22 mouse cellular contexts compared by ENCODE assay signal in genomic region chr7:137289290-137289957, GRCm38 (mm10). TPM values are rescaled to one million over a fixed set of nuclear protein-coding genes. Genes with fewer than 3 reads are reported as not detected.
DNase-seq lines count a peak whose midpoint lies in the region; ATAC-seq and TF ChIP-seq lines count a peak whose summit lies in the region.
"Had no signal": no experiment of that assay in that cellular context is flagged by ENCODE, and none has a peak within 500 bp of the region (broad histone marks: within the 10 kb centered on the region; RNA-seq: fewer than 3 reads in every experiment).

No protein-coding gene starts in this region.

- dilution Hi-C loops in CH12.LX (cut with MboI; ENCODE audit: extremely low pct_ligation_motif_present, extremely low pct_unique_long_range_greater_than_20kb, low sequenced_read_pairs) = no loop called here

- TF ChIP-seq CTCF in CH12.LX (conservative IDR thresholded peaks at IDR 0.05 in 1 of 2, IDR thresholded peaks at IDR 0.05 in 1 of 2; ENCODE audit: low read depth in 2 of 2, low read length in 2 of 2) = no peak
- no peak for TF ChIP-seq CTCF in left cerebral cortex, adult 2 months (IDR thresholded peaks at IDR 0.05)

- DNase-seq in hindbrain, embryonic 10.5 days (ENCODE audit: low spot score) = no peak
- peak; percentile 84 for DNase-seq in CH12.LX (ENCODE audit: extremely low read depth)
- peak; percentile 70 to 76 for DNase-seq in thymus, postnatal 10 days (ENCODE audit: low spot score in 2 of 2)
- DNase-seq in left cerebral cortex, adult 2 months (ENCODE audit: extremely low spot score in 1 of 2, low spot score in 2 of 2) = no peak
- no peak for DNase-seq in left cerebral cortex, postnatal 36 days (ENCODE audit: low spot score in 2 of 2)
- DNase-seq in cerebellum, adult 11 months = no peak
- DNase-seq: adrenal gland, postnatal 14 days; B cell, adult 2 months; cerebellum, adult 18-20 months; heart, postnatal 14 days had no signal

- TF ChIP-seq POLR2A in CH12.LX (IDR thresholded peaks at IDR 0.05; ENCODE audit: low read depth, low read length) (no peak), myocyte (IDR thresholded peaks at IDR 0.05; ENCODE audit: insufficient read length, low read depth) (no peak)

- 0 out of 2 replicates have a peak overlapping the region, but pooled peaks have one; percentile 35 for H3K27ac ChIP-seq in hindbrain, embryonic 13.5 days
- no peak overlapping the region for H3K27ac ChIP-seq in hindbrain, embryonic 10.5 days
- peak overlapping the region; percentile 3; the same call in 1 of the 2 replicates for H3K27ac ChIP-seq in CH12.LX (ENCODE audit: insufficient read depth, low read depth)
- no peak overlapping the region for H3K27ac ChIP-seq in left cerebral cortex, adult 2 months
- H3K27ac ChIP-seq: limb, embryonic 10.5 days; liver, embryonic 12.5 days; lung, embryonic 15.5 days; macrophage had no signal

- no peak; the same call in 1 of the 2 replicates for TF ChIP-seq RAD21 in CH12.LX (IDR thresholded peaks at IDR 0.05; ENCODE audit: low read depth, low read length)

- 36% methylated on average over 3 of the region's 3 CpGs for WGBS in hindbrain, embryonic 13.5 days
- 62% methylated on average over 3 of the region's 3 CpGs for WGBS in hindbrain, embryonic 10.5 days

- no peaks in the 10 kb centered on the region for H3K27me3 ChIP-seq in hindbrain, embryonic 13.5 days
- no peaks in the 10 kb centered on the region for H3K27me3 ChIP-seq in hindbrain, embryonic 10.5 days (ENCODE audit: insufficient read depth, poor library complexity, severe bottlenecking)
- peaks cover 7% of the 10 kb centered on the region for H3K27me3 ChIP-seq in CH12.LX (replicated peaks)
- H3K27me3 ChIP-seq in myocyte (ENCODE audit: control insufficient read depth, insufficient read depth, insufficient read length) = no peaks in the 10 kb centered on the region
- H3K27me3 ChIP-seq: Patski had no signal

- no peak overlapping the region for H3ac ChIP-seq in myocyte (ENCODE audit: control insufficient read depth, insufficient read length)

- peaks cover 87% of the 10 kb centered on the region for H3K4me1 ChIP-seq in hindbrain, embryonic 13.5 days (replicated peaks)
- H3K4me1 ChIP-seq in hindbrain, embryonic 10.5 days (replicated peaks) = peaks cover 69% of the 10 kb centered on the region
- H3K4me1 ChIP-seq in CH12.LX (ENCODE audit: control insufficient read depth in 1 of 2, insufficient read depth in 2 of 2) = peaks cover 19 to 43% of the 10 kb centered on the region in 2 experiments
- H3K4me1 ChIP-seq: liver, embryonic 12.5 days; lung, embryonic 15.5 days had no signal

- no peak overlapping the region for H3K9ac ChIP-seq in hindbrain, embryonic 13.5 days
- no peak overlapping the region for H3K9ac ChIP-seq in CH12.LX (ENCODE audit: insufficient read depth, low read depth)
- H3K9ac ChIP-seq: liver, embryonic 12.5 days; lung, embryonic 15.5 days had no signal

- H3K79me2 ChIP-seq in CH12.LX (replicated peaks; ENCODE audit: control insufficient read depth, extremely low read depth, insufficient read depth, poor library complexity, severe bottlenecking) (no peaks in the 10 kb centered on the region), myocyte (ENCODE audit: control insufficient read depth, insufficient read depth) (peaks cover 15% of the 10 kb centered on the region)

- ATAC-seq in hindbrain, embryonic 13.5 days (ENCODE audit: low FRiP score) = no peak
- ATAC-seq: activated CD4-positive, CD25-positive, alpha-beta regulatory T cell, adult 4 months; forebrain, embryonic 16.5 days; intestine, postnatal 0 days; liver, embryonic 12.5 days; Patski had no signal

- in situ Hi-C loops in CH12.LX (cut with MboI; ENCODE audit: low pct_ligation_motif_present, low pct_unique_long_range_greater_than_20kb, low sequenced_read_pairs) = no loop called here

- intact Hi-C loops in left cerebral cortex, adult 2 months (cut with DNase I) = no loop called here
- intact Hi-C loops in left cerebral cortex, postnatal 36 days (cut with DNase I) = no loop called here

- no peak overlapping the region for H3K4me3 ChIP-seq in hindbrain, embryonic 13.5 days
- no peak overlapping the region for H3K4me3 ChIP-seq in hindbrain, embryonic 10.5 days
- H3K4me3 ChIP-seq in CH12.LX (replicated peaks in 1 of 3; ENCODE audit: low read depth in 2 of 3, low read length in 2 of 3, poor library complexity in 1 of 3) (no peak overlapping the region), myocyte (no peak overlapping the region)
- H3K4me3 ChIP-seq in left cerebral cortex, adult 2 months = no peak overlapping the region
- H3K4me3 ChIP-seq: erythroblast, embryonic 14.5 days; limb, embryonic 10.5 days; liver, embryonic 12.5 days; lung, embryonic 15.5 days had no signal

- no peak overlapping the region; the same call in 1 of the 2 replicates for H3K4me2 ChIP-seq in hindbrain, embryonic 13.5 days
- H3K4me2 ChIP-seq in CH12.LX (ENCODE audit: insufficient read depth, low read depth, poor library complexity, severe bottlenecking) (0 out of 2 replicates have a peak overlapping the region, but pooled peaks have one; percentile 27), myocyte (ENCODE audit: low read depth) (no peak overlapping the region)
- H3K4me2 ChIP-seq: heart, embryonic 11.5 days; liver, embryonic 12.5 days; lung, embryonic 15.5 days had no signal

- no peaks in the 10 kb centered on the region for H3K9me3 ChIP-seq in hindbrain, embryonic 13.5 days
- no peaks in the 10 kb centered on the region for H3K9me3 ChIP-seq in hindbrain, embryonic 10.5 days
- H3K9me3 ChIP-seq in CH12.LX (replicated peaks; ENCODE audit: low read length) = no peaks in the 10 kb centered on the region
- H3K9me3 ChIP-seq: limb, embryonic 10.5 days; liver, embryonic 12.5 days; lung, embryonic 15.5 days had no signal

- H3K36me3 ChIP-seq in hindbrain, embryonic 13.5 days = 0 out of 2 replicates have a peak, but pooled peaks cover 4% of the 10 kb centered on the region
- H3K36me3 ChIP-seq in hindbrain, embryonic 10.5 days = no peaks in the 10 kb centered on the region
- H3K36me3 ChIP-seq in CH12.LX (replicated peaks in 1 of 2; ENCODE audit: control insufficient read depth in 1 of 2, insufficient read depth in 1 of 2, low read length in 1 of 2) = no peaks in the 10 kb centered on the region
- H3K36me3 ChIP-seq in myocyte (ENCODE audit: control insufficient read depth, insufficient read depth) = no peaks in the 10 kb centered on the region
- H3K36me3 ChIP-seq: liver, embryonic 12.5 days; lung, embryonic 15.5 days had no signal

- peak; percentile 54 for TF ChIP-seq EP300 in CH12.LX (IDR thresholded peaks at IDR 0.05; ENCODE audit: low read length)

TF ChIP-seq in CH12.LX, 34 proteins besides CTCF, POLR2A, EP300 and RAD21:
- TF ChIP-seq ELF1 (IDR thresholded peaks at IDR 0.05; ENCODE audit: low read depth, low read length) (peak; percentile 74), ZKSCAN1 (IDR thresholded peaks at IDR 0.05; ENCODE audit: borderline replicate concordance, low read depth, low read length) (no peak), BHLHE40 (IDR thresholded peaks at IDR 0.05; ENCODE audit: low read depth, low read length) (peak; percentile 55), TCF12 (IDR thresholded peaks at IDR 0.05; ENCODE audit: low read depth, low read length) (peak; percentile 84), SIN3A (IDR thresholded peaks at IDR 0.05; ENCODE audit: low read length) (0 out of 2 replicates have a peak, but pooled peaks have one; percentile 28), HCFC1 (IDR thresholded peaks at IDR 0.05; ENCODE audit: low read depth, low read length) (0 out of 2 replicates have a peak, but pooled peaks have one; percentile 13), CHD2 (IDR thresholded peaks at IDR 0.05; ENCODE audit: low read length) (peak; percentile 94), E2F4 (IDR thresholded peaks at IDR 0.05; ENCODE audit: insufficient replicate concordance, low read depth, low read length) (no peak), TBP (conservative IDR thresholded peaks at IDR 0.05; ENCODE audit: low read depth, low read length) (no peak), ZNF384 (IDR thresholded peaks at IDR 0.05; ENCODE audit: low read depth, low read length) (no peak), JUND (conservative IDR thresholded peaks at IDR 0.05; ENCODE audit: low read depth, low read length) (no peak), MEF2A (IDR thresholded peaks at IDR 0.05; ENCODE audit: borderline replicate concordance, low read depth, low read length) (0 out of 2 replicates have a peak, but pooled peaks have one; percentile 45)

TF ChIP-seq in myocyte, 11 proteins besides CTCF, POLR2A, EP300 and RAD21:
- no peak for TF ChIP-seq TCF12 (IDR thresholded peaks at IDR 0.05; ENCODE audit: insufficient read depth, poor library complexity, severe bottlenecking)
- TF ChIP-seq MYOG (IDR thresholded peaks at IDR 0.05; ENCODE audit: control insufficient read depth in 1 of 3, insufficient read depth in 1 of 3, insufficient read length in 2 of 3, low read depth in 2 of 3) = peak in 2 of 3 experiments; percentile 32 to 62
- peak in 2 of 3 experiments; percentile 55 to 67 for TF ChIP-seq MYOD1 (IDR thresholded peaks at IDR 0.05; ENCODE audit: control insufficient read depth in 1 of 3, insufficient read length in 2 of 3, low read depth in 2 of 3)
- no peak for TF ChIP-seq E2F4 (IDR thresholded peaks at IDR 0.05; ENCODE audit: insufficient read depth)
TF ChIP-seq in myocyte: peak in this region for 2.

RNA-seq across cellular contexts. Expression of gene Ebf3, which starts 24.8 kb away (rescaled TPM):
- polyA plus RNA-seq in hindbrain, embryonic 13.5 days (2015; fragmentation: Nextera tagmentation; extraction: Ambion mirVana) = 22.2 and 27.7 TPM in 2 replicates
- 5.7 and 7.4 TPM in 2 replicates for polyA plus RNA-seq in hindbrain, embryonic 10.5 days (2016; fragmentation: Nextera tagmentation; extraction: Ambion mirVana)
- 0.38 and 0.89 TPM in 2 replicates for total RNA-seq in CH12.LX (2012; rRNA removed)
- total RNA-seq in CH12.LX (2014; rRNA removed) = not detected in 2 replicates
- 0.10 and 0.11 TPM in 2 replicates for polyA plus RNA-seq in CH12.LX (2012; ENCODE audit: insufficient read length, low read depth)
- polyA plus RNA-seq in myocyte (2012; fragmentation: generic; extraction: Trizol) = 1.9 TPM
- under 1 TPM; 0.20 to 0.35 TPM for total RNA-seq in left cerebral cortex, adult 2 months (2021)
- total RNA-seq in left cerebral cortex, postnatal 36 days (2021) = under 1 TPM; 0.32 to 0.72 TPM
- polyA plus RNA-seq: activated CD4-positive, CD25-positive, alpha-beta regulatory T cell, adult 4 months; erythroblast, embryonic 14.5 days; macrophage had no signal

Comparison
In these comparisons a context has a peak if more than half of its experiments do, and no peak if none do; other contexts are left out.
1. H3K27ac ChIP-seq: peak in hindbrain, embryonic 13.5 days (single experiment) and CH12.LX (single experiment); none in hindbrain, embryonic 10.5 days (single experiment) and left cerebral cortex, adult 2 months (single experiment).
2. DNase-seq: peak in CH12.LX (single experiment) and thymus, postnatal 10 days (2 of 2); none in hindbrain, embryonic 10.5 days (single experiment), left cerebral cortex, adult 2 months (0 of 2), left cerebral cortex, postnatal 36 days (0 of 2) and cerebellum, adult 11 months (single experiment).